Mouse (Mus musculus) left cerebral cortex, postnatal 10 days (tissue): ENCODE results near the gene 4933428G20Rik. TPM values are rescaled to one million over a fixed set of nuclear protein-coding genes. Genes with fewer than 3 reads are reported as not detected.

Experiments used
- DNase-seq, 2 experiments: peaks; one replicate each; pipeline ENCODE4 v3.0.0; 2021 to 2022; ENCODE audit warnings: low spot score in 2 of 2, mixed read lengths in 1 of 2; ENCODE audit errors: extremely low spot score in 1 of 2
- intact Hi-C: fragments of 180-260 bp; cut with DNase I; formaldehyde crosslinking; loops from one replicate; pipeline ENCODE4 v1.15.1; 2025
- total RNA-seq, 2 experiments: library from RNA; stranded (reverse); gene quantifications; 2 replicates each; pipeline ENCODE4 v1.2.3; 2021

Gene 4933428G20Rik
- total RNA-seq: not detected

DNA sequence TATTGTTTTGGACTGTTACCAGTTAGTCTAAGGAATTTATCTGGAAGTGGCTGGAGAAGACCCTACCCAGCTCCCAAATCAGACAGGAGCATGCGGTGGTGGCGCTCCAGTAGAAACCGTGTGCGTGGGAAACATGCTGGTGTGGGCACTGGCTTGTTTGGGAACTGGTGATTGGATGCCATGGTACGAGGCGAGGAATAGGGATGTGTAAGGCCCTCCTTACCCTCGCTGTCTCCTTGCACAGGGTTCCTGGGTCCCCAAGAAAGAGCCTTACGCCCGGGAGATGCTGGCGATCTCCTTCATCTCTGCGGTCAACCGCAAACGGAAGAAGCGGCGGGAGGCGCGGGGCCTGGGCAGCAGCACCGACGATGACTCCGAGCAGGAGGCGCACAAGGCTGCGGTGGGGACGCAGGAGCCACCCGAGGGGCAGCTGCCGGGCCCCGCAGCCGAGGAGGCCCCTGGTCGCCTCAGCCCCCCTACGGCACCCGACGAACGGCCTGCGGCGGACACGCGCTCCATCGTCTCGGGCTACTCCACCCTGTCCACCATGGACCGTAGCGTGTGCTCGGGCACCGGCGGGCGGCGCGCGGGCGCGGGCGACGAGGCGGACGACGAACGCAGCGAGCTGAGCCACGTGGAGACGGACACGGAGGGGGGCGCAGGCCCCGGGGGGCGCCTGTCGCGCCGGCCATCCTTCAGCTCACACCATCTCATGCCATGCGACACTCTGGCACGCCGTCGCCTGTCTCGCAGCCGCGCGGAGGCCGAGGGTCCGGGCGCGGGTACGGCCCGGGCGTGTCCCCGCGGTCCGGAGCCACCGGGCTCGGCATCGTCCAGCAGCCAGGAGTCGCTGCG, at the start of gene 4933428G20Rik:
4933428G20Rik (minus strand) TSS at position 476 of the 855 bp plus-strand sequence.
- intact Hi-C loops: loop anchor here (5.0 kb wide), 1 partner anchor 122 kb away; no protein-coding TSS in a partner anchor
- DNase-seq: no peak

DNA sequence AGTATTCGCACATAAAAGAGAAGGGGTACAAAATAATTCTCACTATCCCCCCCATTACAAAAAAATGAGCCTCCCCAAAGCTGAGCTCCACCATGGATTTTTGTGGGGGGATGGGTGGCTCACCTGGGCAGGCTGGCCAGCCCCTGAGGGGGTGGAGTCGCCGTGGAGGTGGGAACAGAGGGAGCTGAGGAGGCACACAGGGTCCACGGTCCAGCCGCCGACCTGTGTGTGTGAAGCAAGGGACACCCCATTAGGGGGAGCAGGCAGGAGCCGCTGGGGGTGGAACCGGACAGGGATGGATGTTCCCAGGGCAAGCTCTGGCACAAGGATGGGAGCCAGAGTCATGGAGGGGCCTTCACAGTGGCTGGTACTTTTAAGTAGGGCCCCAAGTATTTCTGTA, 48.6 kb upstream of the 4933428G20Rik start:
- intact Hi-C loops: no loop called here
- DNase-seq: peak in 1 of 2 experiments; percentile 50

DNA sequence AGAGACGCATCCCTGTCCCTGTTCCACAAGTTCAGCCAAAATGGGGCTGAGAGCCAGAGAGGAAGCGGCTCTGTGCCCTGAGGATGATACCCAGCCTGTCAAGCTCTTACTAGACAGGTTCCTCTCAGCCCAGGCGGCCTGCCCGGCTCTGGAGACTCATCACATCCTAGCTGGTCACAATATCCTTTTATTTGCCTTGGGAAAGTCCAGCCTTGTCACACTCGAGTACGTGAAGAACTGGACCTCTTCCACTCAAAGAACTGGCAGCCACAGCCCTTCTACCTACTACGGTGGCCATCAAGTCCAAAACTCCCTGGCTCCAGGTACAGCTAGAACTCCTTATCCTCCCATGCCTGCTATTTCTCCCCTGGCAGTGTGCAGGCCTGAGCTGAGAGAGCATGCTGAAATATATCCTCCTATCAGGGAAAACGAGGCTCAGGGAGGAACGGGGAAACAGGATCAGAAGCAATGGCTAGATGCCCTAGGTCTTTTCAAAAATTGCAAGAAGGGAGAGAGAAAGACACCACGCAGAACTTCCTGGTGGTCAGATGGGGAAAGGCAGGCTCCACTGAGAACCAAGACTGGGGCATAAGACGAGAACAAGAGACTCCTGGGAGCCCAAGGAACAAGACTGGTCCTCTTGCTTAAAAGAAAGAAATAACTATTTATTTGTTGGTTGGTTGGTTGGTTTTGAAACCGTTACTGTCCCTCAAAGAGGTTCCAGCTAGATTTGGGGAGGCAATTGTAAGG, 48.0 kb upstream of the 4933428G20Rik start:
- intact Hi-C loops: no loop called here

DNA sequence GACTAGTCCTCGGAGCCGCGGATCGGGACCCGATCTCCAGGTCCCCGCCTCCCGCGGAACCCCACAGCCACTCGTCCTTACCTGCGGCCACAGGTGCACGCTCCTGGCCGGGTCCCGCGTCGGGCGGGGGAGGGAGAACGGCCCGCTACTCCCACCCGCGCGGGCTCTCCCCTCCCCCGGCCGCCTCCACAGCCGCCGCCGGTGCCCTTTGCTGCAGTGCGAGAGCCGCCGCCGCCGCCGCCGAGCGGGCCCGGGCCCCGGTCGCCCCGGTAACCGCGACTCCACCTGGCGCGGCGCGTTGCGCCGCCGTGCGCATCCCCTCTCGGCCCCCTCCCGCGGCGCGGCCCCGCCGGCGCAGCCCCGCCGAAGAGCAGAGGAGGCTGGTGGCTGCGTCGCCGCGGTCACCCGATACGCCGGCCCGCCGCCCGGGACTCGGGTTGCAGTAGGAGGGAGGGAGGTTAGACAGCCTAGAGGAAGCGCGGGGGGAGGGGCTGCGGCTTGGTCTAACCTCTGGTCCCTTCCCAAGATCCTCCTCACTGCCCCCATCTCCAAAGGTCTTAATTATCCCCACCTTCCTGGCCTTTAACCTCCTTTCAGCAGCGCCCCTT, 46.8 kb upstream of the 4933428G20Rik start:
- DNase-seq: peak in 1 of 2 experiments; percentile 75
- intact Hi-C loops: no loop called here

More for the DNA sequence above, 48.0 kb upstream of the 4933428G20Rik start:
- DNase-seq: no peak

DNA sequence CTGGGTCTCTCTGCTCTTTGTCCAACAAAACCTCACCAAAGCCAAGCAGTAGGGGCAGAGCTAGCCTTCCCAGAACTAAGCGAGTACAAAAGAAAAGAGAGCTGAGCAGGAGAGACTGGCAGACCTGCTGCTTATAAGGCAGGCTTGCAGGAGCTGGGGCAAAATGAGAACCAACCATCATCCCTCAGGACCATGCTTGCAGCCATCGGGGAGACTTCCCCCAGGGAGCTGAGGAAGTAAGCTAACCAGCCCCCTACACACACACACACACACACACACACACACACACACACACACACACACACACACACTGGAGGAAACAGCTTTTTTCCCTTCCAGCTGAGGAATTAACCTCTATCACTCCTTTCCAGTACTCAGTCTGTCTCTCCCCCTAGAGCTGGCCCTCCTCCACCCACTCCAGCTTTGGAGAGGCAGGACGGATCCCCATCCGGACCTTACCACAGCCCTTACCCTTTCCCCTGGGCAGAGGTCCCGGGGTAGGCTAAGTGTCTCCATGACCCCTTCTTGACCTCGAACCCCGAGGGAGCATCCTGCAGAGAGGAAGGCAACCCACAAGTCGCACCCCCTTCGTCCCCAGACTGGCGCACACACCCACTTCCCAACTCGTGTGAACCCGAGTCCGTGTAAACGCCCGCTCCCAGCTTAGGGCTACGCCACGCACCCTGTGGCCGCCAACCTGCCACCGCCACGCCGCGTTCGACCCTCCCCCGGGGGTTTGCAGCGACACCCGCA, 45.8 kb upstream of the 4933428G20Rik start:
- intact Hi-C loops: no loop called here
- no peak for DNase-seq

DNA sequence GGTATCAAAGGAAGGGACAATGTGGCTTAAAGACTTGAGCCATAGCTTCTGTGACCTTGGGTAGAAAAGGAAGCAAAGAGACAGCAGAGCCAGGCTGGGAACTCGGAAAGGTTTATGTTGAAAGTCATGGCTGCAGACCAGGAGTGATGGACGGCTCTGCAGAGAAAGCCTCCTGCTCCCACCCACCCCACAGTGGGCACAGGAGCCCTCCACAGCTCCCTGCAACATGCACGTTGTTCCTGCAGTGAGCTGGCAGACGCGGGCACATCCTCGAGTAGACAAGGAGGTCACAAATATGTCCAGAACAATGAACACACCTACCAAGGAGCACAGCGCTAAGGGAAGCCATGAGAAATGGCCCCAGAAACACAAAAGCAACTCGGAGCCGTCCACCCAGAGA, 43.7 kb upstream of the 4933428G20Rik start:
- intact Hi-C loops: no loop called here
- DNase-seq: no peak

DNA sequence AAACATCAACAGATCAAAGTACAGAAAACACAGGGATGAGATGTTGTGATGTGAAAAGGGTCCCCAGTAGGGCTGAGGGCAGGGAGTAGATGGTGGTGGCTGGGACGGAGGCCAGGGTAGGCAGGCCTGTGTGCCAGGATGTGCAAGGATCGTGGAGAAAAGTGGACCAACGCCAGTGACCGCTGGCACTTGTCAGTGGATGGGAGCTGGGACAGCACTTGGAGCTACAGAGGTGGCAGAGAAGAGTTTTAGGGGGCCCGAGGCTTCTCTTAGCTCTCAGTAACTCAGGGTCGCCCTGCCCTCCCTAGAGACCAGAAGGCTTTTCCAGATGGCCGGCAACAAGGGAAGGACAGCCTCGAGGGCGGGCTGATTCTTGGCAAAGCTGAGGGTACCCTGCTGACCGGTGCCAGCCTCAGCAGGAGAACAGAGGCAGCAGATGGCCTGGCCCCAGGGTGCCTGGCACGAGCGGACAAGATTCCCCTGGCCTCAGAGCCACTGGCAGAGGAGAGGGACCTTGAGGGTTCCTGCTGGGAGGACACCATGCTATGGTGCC, 43.1 kb upstream of the 4933428G20Rik start:
- no peak for DNase-seq
- intact Hi-C loops: no loop called here

DNA sequence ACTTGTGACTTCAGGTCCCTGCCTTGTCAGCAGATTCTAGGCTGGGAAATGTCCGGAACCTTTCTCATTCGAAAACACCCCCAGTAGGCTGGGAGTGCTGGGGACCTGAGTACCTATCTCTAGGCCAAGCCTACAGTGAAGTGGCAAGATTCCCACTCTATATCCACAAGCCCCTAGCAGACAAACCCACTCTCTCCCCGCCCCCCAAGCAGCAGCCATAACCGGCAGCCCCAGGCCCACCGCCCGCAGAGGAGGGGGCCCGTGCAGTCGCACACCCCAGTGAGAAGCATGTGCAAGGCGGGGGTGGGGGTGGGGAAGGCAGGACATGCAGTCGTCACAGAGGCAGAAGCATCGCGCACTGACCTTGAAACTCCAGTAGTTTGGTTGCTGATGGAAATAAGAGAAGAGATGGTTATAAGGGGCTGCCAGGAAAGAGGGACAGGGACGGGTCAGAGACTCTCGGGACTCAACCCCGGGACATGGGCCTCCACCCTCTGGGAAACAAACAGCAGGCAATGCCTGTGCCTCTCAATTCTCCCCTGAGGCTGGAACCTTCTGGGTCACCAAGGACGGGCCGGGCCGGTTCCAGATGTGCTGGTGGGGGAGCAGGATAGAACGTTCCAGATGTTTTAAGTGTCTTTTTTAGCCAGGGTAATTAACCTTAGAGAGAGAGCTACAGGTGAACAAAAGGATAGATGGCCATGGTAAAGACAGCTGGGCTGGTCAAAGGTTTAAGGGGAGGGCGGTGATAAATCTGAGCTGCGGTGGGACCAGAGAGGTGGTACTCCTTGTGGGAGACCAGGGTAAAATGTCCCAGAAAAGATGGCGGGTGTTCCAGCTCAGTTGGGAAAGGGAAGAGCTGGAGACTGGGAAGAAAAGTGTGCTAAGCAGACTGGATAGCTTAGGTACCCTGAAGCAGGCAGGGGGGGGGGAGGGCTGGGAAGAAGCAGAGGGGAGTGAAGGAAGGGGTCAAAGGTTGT, 42.3 kb upstream of the 4933428G20Rik start:
- no peak for DNase-seq
- intact Hi-C loops: no loop called here

DNA sequence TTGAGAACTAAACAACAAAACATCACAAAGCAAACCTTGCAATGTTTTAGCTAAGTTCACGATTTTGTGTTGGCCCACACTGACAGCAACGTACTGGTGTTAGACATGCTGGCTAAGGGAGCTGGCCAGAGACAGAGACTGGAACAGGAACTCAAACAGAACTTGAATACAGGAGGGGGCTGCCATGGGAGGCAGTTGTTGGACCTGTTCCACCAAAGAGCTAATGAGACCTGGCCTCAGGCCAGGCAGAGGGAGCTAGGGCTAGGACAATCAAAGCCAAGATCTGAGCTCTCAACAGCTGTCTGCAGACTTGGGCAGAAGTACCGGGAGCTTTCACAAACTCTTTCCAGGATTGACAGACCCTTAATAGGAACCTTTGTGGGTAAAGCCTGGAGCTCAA, 40.5 kb upstream of the 4933428G20Rik start:
- peak; percentile 64 to 69 for DNase-seq
- intact Hi-C loops: no loop called here

DNA sequence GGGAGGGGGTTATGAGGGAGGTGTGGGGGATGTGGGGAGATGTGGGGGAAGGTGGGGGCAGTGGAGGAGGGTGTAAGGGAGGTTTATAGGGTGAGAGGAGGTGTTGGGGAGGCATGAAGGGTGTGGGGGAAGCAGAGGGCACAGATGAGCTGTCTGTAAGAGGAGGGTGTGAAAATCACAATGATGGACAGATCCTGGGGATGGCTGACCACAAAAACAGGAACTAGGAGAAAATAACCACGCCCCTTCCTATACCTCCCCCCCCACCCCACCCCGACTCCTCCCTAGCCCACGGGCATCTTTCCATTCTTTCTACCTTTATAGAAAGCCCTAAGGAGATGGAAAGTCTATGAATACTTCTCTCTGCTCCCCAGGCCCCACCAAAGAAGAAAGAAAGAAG, 40.0 kb upstream of the 4933428G20Rik start:
- intact Hi-C loops: no loop called here
- DNase-seq: no peak

DNA sequence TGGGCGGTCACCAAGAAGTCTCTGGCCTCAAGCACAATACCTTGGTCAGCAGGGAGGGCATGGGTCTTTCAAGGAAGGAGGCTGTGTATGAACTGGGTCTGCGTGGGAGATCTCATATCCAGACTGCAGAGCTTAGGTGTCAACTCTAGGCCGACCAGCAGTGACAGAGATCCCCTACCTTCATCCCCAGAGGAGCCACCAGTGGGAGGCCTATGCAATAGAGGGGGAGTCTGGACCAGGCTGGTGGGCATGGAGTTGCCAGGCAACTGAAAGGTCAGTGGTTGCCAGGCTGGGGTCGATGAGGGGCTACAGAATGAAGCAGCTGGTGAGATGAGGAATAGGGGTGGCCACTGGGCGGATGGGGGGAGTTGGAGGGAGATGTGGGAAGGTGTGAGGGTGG, 39.5 kb upstream of the 4933428G20Rik start:
- DNase-seq: no peak
- intact Hi-C loops: no loop called here

DNA sequence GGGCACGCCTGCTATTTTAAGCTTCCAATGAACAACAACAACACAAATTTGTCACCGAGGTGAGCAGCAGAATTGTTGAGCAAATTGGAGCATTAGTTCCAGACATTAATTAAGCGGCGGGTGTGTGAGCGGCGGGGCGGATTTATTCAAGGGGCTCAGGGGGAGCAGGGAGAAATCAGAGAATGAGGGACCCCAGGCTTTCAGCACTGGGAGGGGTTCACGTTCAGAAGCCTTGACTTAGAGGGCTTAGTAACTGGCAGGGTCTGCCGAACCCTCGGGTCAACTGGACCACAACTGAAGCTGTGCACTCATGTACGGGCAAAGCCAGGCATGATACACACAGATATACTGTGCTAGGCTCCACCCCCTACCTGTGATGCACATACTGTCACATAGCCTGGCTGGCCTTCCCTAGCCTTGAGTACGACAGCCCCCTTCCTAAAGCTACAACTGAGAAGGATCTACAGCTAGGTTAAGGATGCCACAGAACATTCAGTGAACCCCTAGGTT, 37.5 kb upstream of the 4933428G20Rik start:
- intact Hi-C loops: no loop called here
- no peak for DNase-seq

DNA sequence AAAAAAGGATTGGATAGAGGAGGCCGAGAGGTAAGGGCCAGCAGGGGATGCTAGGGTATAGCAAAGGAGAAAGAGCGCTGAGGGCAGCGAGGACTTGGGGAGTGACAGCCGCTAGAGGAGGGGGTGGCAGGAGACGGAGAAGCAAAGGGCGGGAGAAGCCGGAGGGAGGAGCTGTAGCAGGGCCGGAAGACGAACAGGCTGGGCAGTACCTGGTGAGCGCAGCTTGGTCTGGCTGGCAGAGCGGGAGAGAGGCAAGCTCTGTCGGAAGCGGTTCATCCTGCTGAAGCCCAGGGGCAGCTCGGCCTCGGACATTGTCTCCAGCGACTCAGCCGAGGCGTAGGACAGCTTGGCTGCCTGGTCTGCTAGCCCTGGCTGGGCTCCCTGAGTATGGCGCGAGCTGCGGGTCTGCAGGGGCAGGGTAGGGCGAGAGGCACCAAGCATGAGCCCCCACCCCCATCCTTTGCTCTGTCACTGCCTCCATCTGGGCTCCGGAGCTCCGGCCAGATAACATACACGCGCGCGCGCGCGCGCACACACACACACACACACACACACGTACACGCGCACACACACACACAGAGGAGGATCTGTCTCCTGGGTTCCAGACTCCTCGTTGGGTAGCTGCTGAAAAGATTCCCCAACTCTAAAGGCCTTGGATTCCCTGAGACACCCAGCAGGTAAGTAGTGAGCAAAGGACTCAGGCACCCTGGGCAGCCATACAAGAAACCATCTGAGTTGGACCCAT, 36.9 kb upstream of the 4933428G20Rik start:
- no peak for DNase-seq
- intact Hi-C loops: no loop called here

DNA sequence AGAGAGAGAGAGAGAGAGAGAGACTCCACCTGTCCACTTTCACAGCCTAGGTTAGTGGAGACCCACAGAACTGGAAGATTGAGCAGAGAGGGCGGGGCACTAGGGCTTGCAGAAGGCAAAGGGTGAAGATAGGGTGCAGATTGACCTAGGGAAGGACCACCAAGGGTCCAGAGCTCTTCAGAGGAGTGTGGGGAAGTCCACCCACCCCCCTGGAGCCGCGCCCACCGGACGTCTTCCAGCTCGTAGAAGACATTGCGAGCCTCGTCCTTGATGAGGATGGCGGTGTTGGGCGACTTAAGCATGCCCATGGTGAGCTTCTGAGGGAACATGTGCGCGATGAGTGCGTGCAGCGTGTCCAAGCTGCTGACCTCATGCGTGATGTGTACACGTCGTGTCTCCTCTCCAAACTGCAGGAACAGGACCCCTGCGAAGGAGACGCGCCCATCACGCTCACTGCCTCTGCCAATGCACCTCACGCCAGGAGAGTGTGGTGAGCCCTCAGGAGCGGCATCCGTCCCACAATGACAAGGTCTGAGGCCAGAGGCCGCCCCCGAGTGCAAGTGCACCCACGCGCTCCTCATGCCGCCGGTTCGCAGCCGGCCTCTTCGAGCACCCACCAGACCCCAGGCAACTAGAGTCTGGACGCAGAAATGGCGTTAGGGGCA, 36.1 kb upstream of the 4933428G20Rik start:
- DNase-seq: no peak
- intact Hi-C loops: no loop called here

DNA sequence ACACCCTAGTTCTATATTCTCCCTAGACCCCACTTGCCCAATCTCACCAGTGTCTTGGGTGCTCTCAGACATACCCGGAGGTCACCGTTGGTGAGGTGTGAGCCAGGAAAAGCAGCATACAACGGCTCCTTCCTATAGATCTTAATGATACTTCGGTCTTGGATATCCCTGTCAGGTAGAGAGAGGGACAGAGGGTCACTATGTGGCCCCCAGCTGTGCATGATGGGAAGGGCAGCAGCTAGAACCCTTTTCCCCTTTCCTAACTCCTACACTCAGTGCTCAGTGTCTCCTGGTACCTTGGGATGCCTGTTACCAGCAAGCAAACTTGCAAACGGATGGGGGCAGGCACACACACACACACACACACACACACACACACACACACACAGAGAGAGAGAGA, 35.5 kb upstream of the 4933428G20Rik start:
- intact Hi-C loops: no loop called here
- DNase-seq: no peak

DNA sequence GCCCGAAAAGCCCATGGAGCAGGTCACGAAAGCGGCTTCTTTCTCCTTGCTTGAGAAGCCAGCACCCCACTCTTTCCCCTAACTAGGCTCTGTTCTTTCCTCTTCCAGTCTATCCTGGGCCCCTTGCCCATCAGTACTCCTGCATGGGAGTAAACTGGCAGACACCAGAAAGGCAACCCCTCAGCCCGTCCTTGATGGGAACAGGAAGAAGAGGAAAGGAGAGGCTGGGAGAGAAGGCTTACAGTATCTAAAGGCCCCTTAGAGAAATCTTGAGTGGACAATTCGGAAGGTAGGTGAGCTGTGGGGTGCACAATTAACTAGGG, 35.1 kb upstream of the 4933428G20Rik start:
- intact Hi-C loops: no loop called here
- no peak for DNase-seq
